Mouse (Mus musculus): Measurements from ENCODE around the gene Ift22.

Gene Ift22

GRCm38 (mm10) chr5:136907991-136908857, at the start of gene Ift22:
TSS of gene Ift22 (plus strand) at chr5:136908150.
- peak; percentile 95 to 97 for DNase-seq

GRCm38 (mm10) chr5:136861191-136861940, 46.6 kb upstream of the Ift22 start:
- no peak for DNase-seq

- DNase-seq = no peak
Measured at GRCm38 (mm10) chr5:136862806-136863205, 45.1 kb upstream of the Ift22 start.

GRCm38 (mm10) chr5:136863276-136863675, 44.7 kb upstream of the Ift22 start:
- peak in 1 of 2 experiments; percentile 20 for DNase-seq

GRCm38 (mm10) chr5:136863961-136864674, 43.8 kb upstream of the Ift22 start:
- peak; percentile 40 to 68 for DNase-seq

GRCm38 (mm10) chr5:136867706-136868105, 40.2 kb upstream of the Ift22 start:
- no peak for DNase-seq

GRCm38 (mm10) chr5:136869451-136870114, 38.4 kb upstream of the Ift22 start:
- no peak for DNase-seq

- no peak for DNase-seq
Measured at GRCm38 (mm10) chr5:136872417-136872816, 35.5 kb upstream of the Ift22 start.

GRCm38 (mm10) chr5:136874271-136874670, 33.7 kb upstream of the Ift22 start:
- peak; percentile 28 to 65 for DNase-seq

GRCm38 (mm10) chr5:136880101-136880500, 27.8 kb upstream of the Ift22 start:
- peak; percentile 34 to 56 for DNase-seq

- peak; percentile 74 to 93 for DNase-seq
Measured at GRCm38 (mm10) chr5:136881380-136882009, 26.5 kb upstream of the Ift22 start.

- DNase-seq = peak in 1 of 2 experiments; percentile 22
Measured at GRCm38 (mm10) chr5:136882055-136882787, 25.7 kb upstream of the Ift22 start.

GRCm38 (mm10) chr5:136882788-136883439, 25.0 kb upstream of the Ift22 start, which contains the start of gene Col26a1:
TSS of gene Col26a1 (minus strand) at chr5:136883209.
- DNase-seq = peak in 1 of 2 experiments; percentile 32

- DNase-seq = no peak
Measured at GRCm38 (mm10) chr5:136886957-136887356, 21.0 kb upstream of the Ift22 start.

- DNase-seq = peak in 1 of 2 experiments; percentile 23
Measured at GRCm38 (mm10) chr5:136888539-136889355, 19.2 kb upstream of the Ift22 start.

GRCm38 (mm10) chr5:136894840-136895528, 13.0 kb upstream of the Ift22 start:
- no peak for DNase-seq

GRCm38 (mm10) chr5:136895529-136895963, 12.4 kb upstream of the Ift22 start:
- no peak for DNase-seq

- no peak for DNase-seq
Measured at GRCm38 (mm10) chr5:136904621-136905020, 3.3 kb upstream of the Ift22 start.

- DNase-seq = peak in 1 of 2 experiments; percentile 63
Measured at GRCm38 (mm10) chr5:136905630-136906029, 2.3 kb upstream of the Ift22 start.
